Mouse (Mus musculus): ENCODE measurements around the gene Ppp1r21. TPM values are rescaled to one million over a fixed set of nuclear protein-coding genes. Genes with fewer than 3 reads are reported as not detected.

Ppp1r21 gene
- polyA plus RNA-seq, 1 experiment from 2014 or later = 8.0 TPM

DNA sequence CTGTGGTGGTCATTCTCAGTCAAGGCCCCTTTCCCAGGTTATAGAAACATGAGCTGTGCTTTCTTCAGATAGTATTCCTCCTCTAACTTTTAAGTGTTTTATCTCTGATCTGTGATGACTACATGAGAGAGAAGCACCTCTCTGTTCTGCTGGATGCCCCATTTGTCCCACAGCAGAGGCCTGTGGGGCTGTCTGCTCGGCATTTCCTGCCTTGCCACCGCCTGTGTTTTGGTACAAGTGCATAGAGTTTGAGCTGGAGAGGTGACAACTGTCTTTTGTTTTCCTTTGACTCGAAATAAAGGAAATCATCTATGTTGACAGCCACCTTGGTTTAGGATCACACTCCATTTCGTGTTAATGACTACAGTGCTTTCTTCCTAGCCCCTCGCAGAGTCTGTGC lies 44.9 kb downstream of the Ppp1r21 start:
- Histone ChIP-seq H3K9ac (no peak overlapping the region), H3K27me3 (no peaks in the 10 kb centered on the region), H3K4me1 (replicated peaks) (no peaks in the 10 kb centered on the region), H3K27ac (no peak overlapping the region), H3K4me2 (no peak overlapping the region), H3K9me3 (replicated peaks) (no peaks in the 10 kb centered on the region), H3K4me3 (replicated peaks) (no peak overlapping the region), H3K36me3 (peaks cover 64% of the 10 kb centered on the region)
- ATAC-seq (ENCODE audit: low read depth) = no peak
- DNase-seq = no peak
- WGBS (ENCODE audit: insufficient replicate concordance) = 71% methylated on average over 5 of the region's 5 CpGs

DNA sequence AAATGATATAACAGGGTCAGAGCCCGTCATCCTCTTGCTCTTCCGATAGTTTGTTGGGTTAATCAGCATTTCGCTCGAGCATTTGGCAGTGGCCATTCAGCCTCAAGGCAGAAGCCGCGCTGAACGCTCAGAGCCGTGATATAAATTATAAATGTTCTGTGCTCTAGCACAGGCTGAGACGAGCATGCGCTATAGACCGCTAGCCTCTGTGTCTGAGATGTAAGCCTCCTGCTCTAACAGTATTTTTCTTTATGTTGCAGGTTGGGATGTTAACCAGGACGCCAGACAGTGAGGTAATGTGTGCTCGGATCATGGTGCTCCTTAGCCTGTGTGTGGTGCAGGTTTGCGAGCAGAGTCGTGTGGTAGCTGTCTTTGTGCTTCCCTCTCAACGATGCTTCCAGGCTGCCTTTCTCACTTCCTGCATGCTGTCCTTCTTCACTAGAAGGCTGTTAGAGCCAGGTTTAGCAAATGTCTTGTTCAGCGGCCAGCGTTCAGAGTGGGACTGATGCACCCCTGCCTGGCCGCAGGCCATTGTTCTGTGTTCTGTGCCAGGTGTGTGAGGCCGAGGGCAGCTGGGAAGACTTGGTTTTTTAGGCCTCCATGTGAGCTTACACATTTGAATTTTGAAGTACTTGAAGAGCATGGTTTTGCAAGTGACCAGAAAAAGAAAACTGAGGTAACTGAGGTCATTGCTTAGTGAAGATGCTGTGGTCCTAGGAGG lies 48.8 kb downstream of the Ppp1r21 start:
- H3K9me3 ChIP-seq (replicated peaks) = no peaks in the 10 kb centered on the region
- ATAC-seq (ENCODE audit: low read depth) = no peak
- H3K9ac ChIP-seq = no peak overlapping the region
- no peaks in the 10 kb centered on the region for H3K4me1 ChIP-seq (replicated peaks)
- peaks cover 61% of the 10 kb centered on the region for H3K36me3 ChIP-seq
- H3K4me3 ChIP-seq (replicated peaks) = no peak overlapping the region
- H3K27ac ChIP-seq = no peak overlapping the region
- no peaks in the 10 kb centered on the region for H3K27me3 ChIP-seq
- H3K4me2 ChIP-seq = no peak overlapping the region
- no peak for DNase-seq
- 84% methylated on average over 20 of the region's 20 CpGs for WGBS (ENCODE audit: insufficient replicate concordance)

DNA sequence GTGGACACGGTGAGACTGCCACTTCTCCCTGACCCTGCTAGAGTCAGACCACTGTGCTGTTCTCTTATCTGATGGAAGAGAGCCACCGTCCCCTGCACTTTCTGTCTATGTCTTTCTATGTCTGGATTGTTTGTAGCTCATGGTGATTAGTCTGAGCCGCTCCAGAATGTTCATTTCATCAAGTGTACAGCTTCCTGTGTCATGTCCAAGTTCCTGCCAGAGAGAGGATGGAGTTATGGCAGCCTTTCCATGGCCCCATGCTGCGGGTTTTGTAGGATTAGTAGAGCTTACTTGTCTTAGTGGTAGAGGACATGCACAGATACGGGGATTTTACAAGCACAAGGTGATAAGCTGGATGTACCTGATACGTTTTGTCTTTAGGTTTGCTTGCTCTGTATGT lies 50.6 kb downstream of the Ppp1r21 start:
- H3K9ac ChIP-seq = no peak overlapping the region
- H3K27me3 ChIP-seq = no peaks in the 10 kb centered on the region
- H3K4me2 ChIP-seq = no peak overlapping the region
- H3K27ac ChIP-seq = no peak overlapping the region
- no peaks in the 10 kb centered on the region for H3K4me1 ChIP-seq (replicated peaks)
- H3K36me3 ChIP-seq = peaks cover 72% of the 10 kb centered on the region
- H3K9me3 ChIP-seq (replicated peaks) = no peaks in the 10 kb centered on the region
- DNase-seq = no peak
- no peak for ATAC-seq (ENCODE audit: low read depth)
- 60% methylated on average over 6 of the region's 6 CpGs for WGBS (ENCODE audit: insufficient replicate concordance)
- no peak overlapping the region for H3K4me3 ChIP-seq (replicated peaks)

DNA sequence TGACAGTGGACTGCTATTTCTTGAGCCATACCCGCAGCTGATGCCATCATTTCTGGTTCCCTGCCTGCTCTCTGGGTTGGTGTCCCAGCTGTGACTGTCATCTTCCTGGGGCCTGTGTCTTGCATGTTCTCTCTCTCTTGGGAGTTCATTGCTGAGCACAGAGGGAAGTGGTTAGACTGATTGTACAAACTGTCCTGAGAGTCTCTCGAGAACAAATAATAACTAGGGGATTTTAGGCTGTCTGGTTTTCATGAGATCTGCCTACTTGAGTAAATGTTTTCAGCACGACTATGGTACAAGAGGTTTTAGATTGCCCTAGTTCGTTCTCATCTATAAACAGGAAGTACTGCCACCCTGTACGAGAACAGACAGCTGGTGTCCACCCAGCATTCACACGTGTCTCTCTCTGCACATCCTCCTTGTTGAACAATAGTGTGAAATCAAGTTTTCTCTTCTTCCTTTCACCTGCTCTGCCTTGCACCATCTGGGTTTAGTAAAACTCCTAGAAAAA lies 51.6 kb downstream of the Ppp1r21 start:
- H3K27me3 ChIP-seq = no peaks in the 10 kb centered on the region
- H3K9ac ChIP-seq = no peak overlapping the region
- ATAC-seq (ENCODE audit: low read depth) (no peak), DNase-seq (no peak)
- 53% methylated on average over 6 of the region's 6 CpGs for WGBS (ENCODE audit: insufficient replicate concordance)
- no peaks in the 10 kb centered on the region for H3K9me3 ChIP-seq (replicated peaks)
- no peak overlapping the region for H3K27ac ChIP-seq
- no peak overlapping the region for H3K4me3 ChIP-seq (replicated peaks)
- H3K4me1 ChIP-seq (replicated peaks) = no peaks in the 10 kb centered on the region
- H3K4me2 ChIP-seq = no peak overlapping the region
- H3K36me3 ChIP-seq = peaks cover 74% of the 10 kb centered on the region

- Histone ChIP-seq H3K9me3 (replicated peaks) (no peaks in the 10 kb centered on the region), H3K4me1 (replicated peaks) (no peaks in the 10 kb centered on the region), H3K9ac (no peak overlapping the region), H3K27me3 (no peaks in the 10 kb centered on the region), H3K4me2 (no peak overlapping the region), H3K4me3 (replicated peaks) (no peak overlapping the region), H3K27ac (no peak overlapping the region), H3K36me3 (peaks cover 70% of the 10 kb centered on the region)
- ATAC-seq (ENCODE audit: low read depth) (no peak), DNase-seq (no peak)
- 87% methylated on average over 11 of the region's 11 CpGs for WGBS (ENCODE audit: insufficient replicate concordance)
These were observed 53.1 kb downstream of the Ppp1r21 start for GRCm38 (mm10) chr17:88582999-88583398.

- H3K27ac ChIP-seq = no peak overlapping the region
These were observed 53.5 kb downstream of the Ppp1r21 start for GRCm38 (mm10) chr17:88583411-88583810.

DNA sequence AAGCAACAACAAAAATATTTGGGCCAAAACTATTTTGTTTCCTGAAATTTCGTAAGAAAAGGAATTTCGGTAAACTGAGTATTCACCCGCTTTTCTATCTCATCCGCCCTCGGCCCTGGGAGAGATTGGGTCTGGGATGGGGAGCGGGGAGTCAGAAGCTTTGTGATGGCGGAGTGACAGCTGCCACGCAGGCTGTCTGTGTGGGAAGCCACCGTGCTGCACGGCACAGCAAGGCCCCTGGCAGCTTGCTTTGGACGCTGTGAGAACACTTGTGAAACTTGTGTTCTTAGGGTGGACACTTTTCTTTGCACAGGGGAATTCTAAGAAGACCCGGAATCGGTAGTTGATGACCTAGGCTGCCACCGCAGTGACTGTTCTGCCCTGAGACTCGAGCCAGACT lies 57.5 kb downstream of the Ppp1r21 start:
- no peak for DNase-seq
- Histone ChIP-seq H3K4me3 (replicated peaks) (no peak overlapping the region), H3K4me2 (no peak overlapping the region), H3K36me3 (peaks cover 67% of the 10 kb centered on the region), H3K9me3 (replicated peaks) (no peaks in the 10 kb centered on the region), H3K27ac (no peak overlapping the region), H3K27me3 (no peaks in the 10 kb centered on the region), H3K9ac (no peak overlapping the region), H3K4me1 (replicated peaks) (no peaks in the 10 kb centered on the region)
- 79% methylated on average over 15 of the region's 15 CpGs for WGBS (ENCODE audit: insufficient replicate concordance)
- ATAC-seq (ENCODE audit: low read depth) = no peak

More at GRCm38 (mm10) chr17:88583411-88583810, 53.5 kb downstream of the Ppp1r21 start:
- ATAC-seq (ENCODE audit: low read depth) = no peak
- H3K4me3 ChIP-seq (replicated peaks) = no peak overlapping the region
- H3K36me3 ChIP-seq = peaks cover 74% of the 10 kb centered on the region
- no peaks in the 10 kb centered on the region for H3K4me1 ChIP-seq (replicated peaks)
- H3K27me3 ChIP-seq = no peaks in the 10 kb centered on the region
- H3K9me3 ChIP-seq (replicated peaks) = no peaks in the 10 kb centered on the region
- no peak for DNase-seq
- H3K4me2 ChIP-seq = no peak overlapping the region
- H3K9ac ChIP-seq = no peak overlapping the region
- 78% methylated on average over 8 of the region's 8 CpGs for WGBS (ENCODE audit: insufficient replicate concordance)

GRCm38 (mm10) chr17:88588228-88588627 lies 58.3 kb downstream of the Ppp1r21 start:
- DNase-seq (no peak), ATAC-seq (ENCODE audit: low read depth) (no peak)
- Histone ChIP-seq H3K9me3 (replicated peaks) (no peaks in the 10 kb centered on the region), H3K9ac (no peak overlapping the region), H3K27me3 (no peaks in the 10 kb centered on the region), H3K4me3 (replicated peaks) (no peak overlapping the region), H3K4me1 (replicated peaks) (no peaks in the 10 kb centered on the region), H3K4me2 (no peak overlapping the region), H3K36me3 (peaks cover 59% of the 10 kb centered on the region), H3K27ac (no peak overlapping the region)
- 69% methylated on average over 8 of the region's 8 CpGs for WGBS (ENCODE audit: insufficient replicate concordance)

GRCm38 (mm10) chr17:88590251-88590650 lies 60.3 kb downstream of the Ppp1r21 start:
- DNase-seq = no peak
- 69% methylated on average over 6 of the region's 6 CpGs for WGBS (ENCODE audit: insufficient replicate concordance)
- H3K4me1 ChIP-seq (replicated peaks) = no peaks in the 10 kb centered on the region

DNA sequence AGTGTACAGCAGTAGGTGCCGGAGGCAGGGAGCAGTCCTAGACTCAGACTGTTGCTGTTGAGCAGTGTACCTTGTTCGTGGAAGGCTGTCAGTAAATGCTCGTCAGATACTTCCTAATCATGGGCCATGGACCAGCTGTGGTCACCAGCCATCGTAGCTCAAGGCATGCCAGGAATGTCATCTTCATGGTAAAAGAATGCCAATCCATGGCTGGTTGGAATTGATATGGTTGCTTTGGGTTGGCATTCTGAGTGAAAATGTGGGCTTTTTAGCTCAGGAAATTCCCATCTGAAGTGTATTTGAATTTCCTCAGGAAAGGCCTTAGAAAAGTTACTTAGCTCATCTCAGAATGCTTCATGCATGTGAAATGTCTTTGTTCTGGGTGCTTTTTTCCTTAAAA lies 65.2 kb downstream of the Ppp1r21 start:
- 57% methylated on average over 4 of the region's 4 CpGs for WGBS (ENCODE audit: insufficient replicate concordance)

More at GRCm38 (mm10) chr17:88590251-88590650, 60.3 kb downstream of the Ppp1r21 start:
- Histone ChIP-seq H3K9me3 (replicated peaks) (no peaks in the 10 kb centered on the region), H3K36me3 (peaks cover 39% of the 10 kb centered on the region), H3K27me3 (no peaks in the 10 kb centered on the region), H3K4me3 (replicated peaks) (no peak overlapping the region), H3K4me2 (no peak overlapping the region), H3K27ac (no peak overlapping the region), H3K9ac (no peak overlapping the region)
- no peak for ATAC-seq (ENCODE audit: low read depth)

GRCm38 (mm10) chr17:88596068-88596467 lies 66.2 kb downstream of the Ppp1r21 start:
- no peak overlapping the region for H3K4me3 ChIP-seq (replicated peaks)
- WGBS (ENCODE audit: insufficient replicate concordance) = 51% methylated on average over 4 of the region's 4 CpGs
- ATAC-seq (ENCODE audit: low read depth) (no peak), DNase-seq (no peak)
- peaks cover 18% of the 10 kb centered on the region; the same call in 1 of the 2 replicates for H3K4me1 ChIP-seq (replicated peaks)
- H3K27ac ChIP-seq = no peak overlapping the region
- no peaks in the 10 kb centered on the region for H3K36me3 ChIP-seq
- H3K9ac ChIP-seq = no peak overlapping the region
- H3K4me2 ChIP-seq = no peak overlapping the region
- H3K27me3 ChIP-seq = no peaks in the 10 kb centered on the region
- no peaks in the 10 kb centered on the region for H3K9me3 ChIP-seq (replicated peaks)

More for the DNA sequence above, 65.2 kb downstream of the Ppp1r21 start:
- ATAC-seq (ENCODE audit: low read depth) (no peak), DNase-seq (no peak)
- Histone ChIP-seq H3K4me2 (no peak overlapping the region), H3K4me3 (replicated peaks) (no peak overlapping the region), H3K4me1 (replicated peaks) (peaks cover 18% of the 10 kb centered on the region; the same call in 1 of the 2 replicates), H3K27me3 (no peaks in the 10 kb centered on the region), H3K27ac (no peak overlapping the region), H3K9ac (no peak overlapping the region), H3K36me3 (no peaks in the 10 kb centered on the region), H3K9me3 (replicated peaks) (no peaks in the 10 kb centered on the region)
